Mouse (Mus musculus) limb, embryonic 14.5 days (tissue): ENCODE results near the gene Olfr461. TPM values are rescaled to one million over a fixed set of nuclear protein-coding genes. Genes with fewer than 3 reads are reported as not detected.

Source experiments
- ATAC-seq: fragments of 200-750 bp; cut with Nextera tagmentation; 2 replicates; pipeline ENCODE4 v1.8.0; 2017; ENCODE audit warnings: low read depth, moderate number of reproducible peaks, moderate TSS enrichment; ENCODE audit not compliant: low FRiP score
- DNase-seq: peaks from one replicate; pipeline ENCODE4 v3.0.0-alpha.2; 2015; ENCODE audit warnings: low spot score
- H3K27ac ChIP-seq: fragments of 300-500 bp; sonication (generic); replicated peaks from 2 replicates; pipeline ENCODE4 v1.5.1; 2014; ENCODE audit warnings: low read depth, mild to moderate bottlenecking, low read length, moderate library complexity, mixed read lengths
- H3K27me3 ChIP-seq: fragments of 300-500 bp; sonication (generic); 2 replicates; pipeline ENCODE4 v1.6.1; 2014; ENCODE audit warnings: low read length, mixed read lengths; ENCODE audit not compliant: control insufficient read depth, insufficient read depth
- H3K36me3 ChIP-seq: fragments of 300-500 bp; sonication (generic); 2 replicates; pipeline ENCODE4 v1.6.1; 2014; ENCODE audit warnings: mild to moderate bottlenecking, low read length, moderate library complexity, mixed read lengths; ENCODE audit not compliant: control insufficient read depth, insufficient read depth
- H3K4me1 ChIP-seq: fragments of 300-500 bp; sonication (generic); 2 replicates; pipeline ENCODE4 v1.6.1; 2014; ENCODE audit warnings: antibody characterized with exemption, low read length, mixed read lengths; ENCODE audit not compliant: control insufficient read depth, insufficient read depth
- H3K4me2 ChIP-seq: fragments of 300-500 bp; sonication (generic); replicated peaks from 2 replicates; pipeline ENCODE4 v1.6.1; 2014; ENCODE audit warnings: low read depth, mild to moderate bottlenecking, low read length, moderate library complexity; ENCODE audit not compliant: severe bottlenecking
- H3K4me3 ChIP-seq: fragments of 300-500 bp; sonication (generic); replicated peaks from 2 replicates; pipeline ENCODE4 v1.5.1; 2014; ENCODE audit warnings: low read length
- H3K9ac ChIP-seq: fragments of 300-500 bp; sonication (generic); 2 replicates; pipeline ENCODE4 v1.6.1; 2014; ENCODE audit warnings: mild to moderate bottlenecking, low read depth, low read length, moderate library complexity; ENCODE audit not compliant: severe bottlenecking
- H3K9me3 ChIP-seq: fragments of 300-500 bp; sonication (generic); 2 replicates; pipeline ENCODE4 v1.6.1; 2016; ENCODE audit warnings: low read length; ENCODE audit not compliant: control insufficient read depth
- POLR2A ChIP-seq: fragments of 200-500 bp; IDR thresholded peaks from 2 replicates; pipeline ENCODE4 v1.8.0; 2012; ENCODE audit warnings: inconsistent platforms, mild to moderate bottlenecking, moderate library complexity, borderline replicate concordance; ENCODE audit not compliant: insufficient read depth, insufficient read length; ENCODE audit errors: extremely low read depth
- WGBS: fragments of 180-500 bp; shearing (Covaris S2); extraction: QIAGEN DNeasy Blood & Tissue Kit; methylation state at CpG from one replicate; pipeline ENCODE4 v1.1.7; 2014; 5-methylcytosine and 5-hydroxymethylcytosine counted together
- polyA plus RNA-seq, 2 experiments: library from polyadenylated mRNA; depleted of rRNA in 1 of 2; stranded (reverse) in 1 of 2; unstranded in 1 of 2; fragments of >200 nt; fragmentation: Nextera tagmentation in 1 of 2; extraction: Ambion mirVana in 1 of 2; gene quantifications; 2 replicates each; pipeline versions ENCODE4 v1.2.1 to v1.2.3; 2012 to 2014

Olfr461 gene
- polyA plus RNA-seq, 2 experiments = not detected

- H3K4me1 ChIP-seq = no peaks in the 10 kb centered on the region
- H3K36me3 ChIP-seq = no peaks in the 10 kb centered on the region
- H3K9ac ChIP-seq = no peak overlapping the region
- H3K27me3 ChIP-seq = no peaks in the 10 kb centered on the region
- no peak for ATAC-seq
- H3K27ac ChIP-seq = no peak overlapping the region
- no peak overlapping the region for H3K4me2 ChIP-seq
- no peak for TF ChIP-seq POLR2A
- no peak overlapping the region for H3K4me3 ChIP-seq
- 64% methylated on average over 1 of the region's 1 CpGs for WGBS
- H3K9me3 ChIP-seq = no peaks in the 10 kb centered on the region
- DNase-seq = no peak
Measured at GRCm38 (mm10) chr6:40576305-40576704, 21.5 kb upstream of the Olfr461 start.

GRCm38 (mm10) chr6:40573618-40574017, 18.8 kb upstream of the Olfr461 start:
- H3K4me1 ChIP-seq = no peaks in the 10 kb centered on the region
- 84% methylated on average over 3 of the region's 3 CpGs for WGBS
- H3K27ac ChIP-seq = no peak overlapping the region
- no peak overlapping the region for H3K4me3 ChIP-seq
- DNase-seq (no peak), ATAC-seq (no peak)
- H3K36me3 ChIP-seq = no peaks in the 10 kb centered on the region
- no peak for TF ChIP-seq POLR2A
- no peaks in the 10 kb centered on the region for H3K9me3 ChIP-seq
- no peak overlapping the region for H3K4me2 ChIP-seq
- no peaks in the 10 kb centered on the region for H3K27me3 ChIP-seq
- no peak overlapping the region for H3K9ac ChIP-seq

GRCm38 (mm10) chr6:40569187-40569586, 14.3 kb upstream of the Olfr461 start, which contains the start of gene Olfr460:
TSS of gene Olfr460 (plus strand) at chr6:40569487.
- no peak within 1 kb of the TSS for H3K4me3 ChIP-seq
- TF ChIP-seq POLR2A = no peak
- H3K9me3 ChIP-seq = no peaks in the 10 kb centered on the region
- H3K27ac ChIP-seq = no peak within 1 kb of the TSS
- H3K4me2 ChIP-seq = no peak within 1 kb of the TSS
- H3K9ac ChIP-seq = no peak within 1 kb of the TSS
- ATAC-seq = no peak
- no peaks in the 10 kb centered on the region for H3K27me3 ChIP-seq
- DNase-seq = no peak
- WGBS = 86% methylated on average over 3 of the region's 3 CpGs
- no peaks in the 10 kb centered on the region for H3K36me3 ChIP-seq
- no peaks in the 10 kb centered on the region for H3K4me1 ChIP-seq

- DNase-seq (no peak), ATAC-seq (no peak)
- no peak overlapping the region for H3K4me3 ChIP-seq
- H3K27me3 ChIP-seq = no peaks in the 10 kb centered on the region
- H3K9ac ChIP-seq = no peak overlapping the region
- no peak overlapping the region for H3K4me2 ChIP-seq
- 84% methylated on average over 10 of the region's 10 CpGs for WGBS
- H3K4me1 ChIP-seq = no peaks in the 10 kb centered on the region
- no peaks in the 10 kb centered on the region for H3K36me3 ChIP-seq
- H3K27ac ChIP-seq = no peak overlapping the region
- no peaks in the 10 kb centered on the region for H3K9me3 ChIP-seq
- no peak for TF ChIP-seq POLR2A
Measured at GRCm38 (mm10) chr6:40544690-40545089, 10.2 kb downstream of the Olfr461 start.

GRCm38 (mm10) chr6:40519408-40519807, 35.4 kb downstream of the Olfr461 start, which contains the start of gene Prss37:
TSS of gene Prss37 (minus strand) at chr6:40519508.
- no peak within 1 kb of the TSS for H3K27ac ChIP-seq
- ATAC-seq (no peak), DNase-seq (no peak)
- H3K4me2 ChIP-seq = no peak within 1 kb of the TSS
- 74% methylated on average over 1 of the region's 1 CpGs for WGBS
- no peaks in the 10 kb centered on the region for H3K27me3 ChIP-seq
- H3K9ac ChIP-seq = no peak within 1 kb of the TSS
- H3K36me3 ChIP-seq = no peaks in the 10 kb centered on the region
- no peak for TF ChIP-seq POLR2A
- no peak within 1 kb of the TSS for H3K4me3 ChIP-seq
- no peaks in the 10 kb centered on the region for H3K9me3 ChIP-seq
- no peaks in the 10 kb centered on the region for H3K4me1 ChIP-seq

- TF ChIP-seq POLR2A = no peak
- Histone ChIP-seq H3K4me2 (no peak within 1 kb of the TSS), H3K27me3 (no peaks in the 10 kb centered on the region), H3K27ac (no peak within 1 kb of the TSS), H3K9me3 (no peaks in the 10 kb centered on the region), H3K4me3 (no peak within 1 kb of the TSS), H3K4me1 (no peaks in the 10 kb centered on the region), H3K36me3 (no peaks in the 10 kb centered on the region), H3K9ac (no peak within 1 kb of the TSS)
- ATAC-seq = no peak
- DNase-seq = no peak
- 93% methylated on average over 3 of the region's 3 CpGs for WGBS
Measured at GRCm38 (mm10) chr6:40493229-40493628, 61.6 kb downstream of the Olfr461 start, which contains the start of gene Tas2r108. TSS of gene Tas2r108 (plus strand) at chr6:40493529.

Other genes starting within 250 kb of the Olfr461 start
- gene Agk, start 229.9 kb downstream of the Olfr461 start, polyA plus RNA-seq (2012; rRNA removed) = 29.2 and 32.1 TPM in 2 replicates
- gene Agk, start 229.9 kb downstream of the Olfr461 start, polyA plus RNA-seq (2014; fragmentation: Nextera tagmentation; extraction: Ambion mirVana) = 43.5 and 54.4 TPM in 2 replicates
- gene E330009J07Rik, start 118.9 kb downstream of the Olfr461 start, polyA plus RNA-seq (2012; rRNA removed) = 5.5 and 5.8 TPM in 2 replicates
- 7.2 and 10.3 TPM in 2 replicates for gene E330009J07Rik, start 118.9 kb downstream of the Olfr461 start, polyA plus RNA-seq (2014; fragmentation: Nextera tagmentation; extraction: Ambion mirVana)
- not detected in 2 replicates for gene Wee2, start 116.0 kb downstream of the Olfr461 start, polyA plus RNA-seq (2012; rRNA removed)
- gene Wee2, start 116.0 kb downstream of the Olfr461 start, polyA plus RNA-seq (2014; fragmentation: Nextera tagmentation; extraction: Ambion mirVana) = not detected in 2 replicates
- gene Ssbp1, start 83.7 kb downstream of the Olfr461 start, polyA plus RNA-seq (2012; rRNA removed) = 67.1 and 104 TPM in 2 replicates
- gene Ssbp1, start 83.7 kb downstream of the Olfr461 start, polyA plus RNA-seq (2014; fragmentation: Nextera tagmentation; extraction: Ambion mirVana) = 129 and 136 TPM in 2 replicates
- not detected in 2 replicates for gene Tas2r137, start 63.8 kb downstream of the Olfr461 start, polyA plus RNA-seq (2012; rRNA removed)
- gene Tas2r137, start 63.8 kb downstream of the Olfr461 start, polyA plus RNA-seq (2014; fragmentation: Nextera tagmentation; extraction: Ambion mirVana) = not detected in 2 replicates
- 0.06 and 0.09 TPM in 2 replicates for gene Tas2r108, start 61.5 kb downstream of the Olfr461 start, polyA plus RNA-seq (2012; rRNA removed)
- gene Tas2r108, start 61.5 kb downstream of the Olfr461 start, polyA plus RNA-seq (2014; fragmentation: Nextera tagmentation; extraction: Ambion mirVana) = 0.18 TPM in 1 of 2 replicates, not detected in the other
- gene Prss37, start 35.5 kb downstream of the Olfr461 start, polyA plus RNA-seq (2012; rRNA removed) = not detected in 2 replicates
- gene Prss37, start 35.5 kb downstream of the Olfr461 start, polyA plus RNA-seq (2014; fragmentation: Nextera tagmentation; extraction: Ambion mirVana) = not detected in 2 replicates
- gene Olfr460, start 14.4 kb upstream of the Olfr461 start, polyA plus RNA-seq (2012; rRNA removed) = 0.05 and 0.13 TPM in 2 replicates
- not detected in 2 replicates for gene Olfr460, start 14.4 kb upstream of the Olfr461 start, polyA plus RNA-seq (2014; fragmentation: Nextera tagmentation; extraction: Ambion mirVana)
- gene Clec5a, start 30.8 kb upstream of the Olfr461 start, polyA plus RNA-seq (2012; rRNA removed) = 0.76 and 0.97 TPM in 2 replicates
- gene Clec5a, start 30.8 kb upstream of the Olfr461 start, polyA plus RNA-seq (2014; fragmentation: Nextera tagmentation; extraction: Ambion mirVana) = 1.2 and 2.0 TPM in 2 replicates
- not detected in 2 replicates for gene Tas2r138, start 58.3 kb upstream of the Olfr461 start, polyA plus RNA-seq (2012; rRNA removed)
- not detected in 2 replicates for gene Tas2r138, start 58.3 kb upstream of the Olfr461 start, polyA plus RNA-seq (2014; fragmentation: Nextera tagmentation; extraction: Ambion mirVana)
- gene Mgam, start 73.8 kb upstream of the Olfr461 start, polyA plus RNA-seq (2012; rRNA removed) = 0.13 TPM in 2 replicates
- gene Mgam, start 73.8 kb upstream of the Olfr461 start, polyA plus RNA-seq (2014; fragmentation: Nextera tagmentation; extraction: Ambion mirVana) = 0.23 and 0.57 TPM in 2 replicates